Mouse (Mus musculus) thymus, adult 2 months (tissue): ENCODE results near the gene Shisa8.

ENCODE experiments used
- CTCF ChIP-seq: fragments of 200-500 bp; IDR thresholded peaks from 2 replicates; pipeline ENCODE4 v1.5.1; 2012; ENCODE audit warnings: mild to moderate bottlenecking, control low read depth, low read length, moderate library complexity, borderline replicate concordance; ENCODE audit not compliant: control insufficient read depth, poor library complexity, insufficient read depth; ENCODE audit errors: extremely low read depth
- POLR2A ChIP-seq: fragments of 200-500 bp; IDR thresholded peaks from 2 replicates; pipeline ENCODE4 v1.6.1; 2012; ENCODE audit warnings: mild to moderate bottlenecking, low read length, control low read depth, moderate library complexity; ENCODE audit not compliant: control insufficient read depth, poor library complexity, insufficient read depth; ENCODE audit errors: extremely low read depth

DNA sequence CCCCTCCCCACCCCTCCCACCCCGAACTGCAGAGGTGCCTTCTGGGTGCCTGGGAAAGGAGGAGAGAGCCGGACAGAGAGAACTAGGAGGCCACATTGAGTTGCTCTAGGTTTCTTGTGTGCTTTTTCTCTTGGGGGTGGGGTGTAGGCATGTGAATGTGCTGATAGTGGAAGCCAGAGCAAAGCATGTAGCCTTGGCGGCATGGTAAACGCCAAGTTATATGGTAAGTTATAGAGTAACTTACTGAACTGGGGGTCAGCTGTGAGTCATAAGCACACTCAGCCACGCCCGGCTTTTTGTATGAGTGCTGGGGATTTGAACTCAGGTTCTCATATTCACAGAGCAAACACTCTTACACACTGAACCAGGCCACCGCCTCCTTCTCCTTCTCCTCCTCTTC lies 48.1 kb downstream of the Shisa8 start:
- TF ChIP-seq CTCF (no peak), POLR2A (no peak)
